Mouse (Mus musculus) kidney, adult 2 months (tissue): Measurements from ENCODE around the gene Atxn10.

Experiments used
- CTCF ChIP-seq: fragments of 200-500 bp; conservative IDR thresholded peaks from 2 replicates; pipeline ENCODE4 v1.5.1; 2011; ENCODE audit warnings: low read depth, mild to moderate bottlenecking, control low read depth, low read length, moderate library complexity, mixed read lengths; ENCODE audit not compliant: insufficient read depth, insufficient read length
- POLR2A ChIP-seq: fragments of 200-500 bp; IDR thresholded peaks from one replicate; pipeline ENCODE4 v1.6.1; 2011; ENCODE audit warnings: low read depth, low read length, control low read depth

DNA sequence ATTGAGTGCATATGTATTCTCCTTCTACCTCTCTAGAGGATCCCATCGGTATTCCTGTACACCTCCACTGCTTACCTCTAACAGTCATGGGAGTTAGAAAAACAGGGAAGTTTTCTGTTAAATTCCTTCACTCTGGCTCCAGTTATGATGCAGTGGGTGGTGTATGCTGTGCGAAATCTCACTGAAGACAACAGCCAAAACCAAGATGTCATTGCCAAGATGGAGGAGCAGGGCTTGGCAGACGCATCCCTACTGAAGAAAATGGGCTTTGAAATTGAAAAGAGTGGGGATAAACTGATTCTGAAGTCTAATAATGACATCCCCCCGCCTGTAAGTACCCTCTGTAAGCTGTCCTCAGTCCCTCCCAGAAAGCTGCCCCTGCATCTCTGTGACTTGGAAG lies 126.1 kb downstream of the Atxn10 start:
- TF ChIP-seq CTCF: no peak
- TF ChIP-seq POLR2A: no peak
